Mouse (Mus musculus) cerebellum, postnatal 4 days (tissue): ENCODE measurements at regions not wholly inside any gene's neighbourhood (a gene's known extent, or its start where the extent isn't known, plus 50 kb on each side); places are given as distances from the start of the nearest gene placed in this dataset.
A peak's percentile ranks its signal among the peaks of the same experiment; 100 is the strongest.

ENCODE experiments used
- DNase-seq, 2 experiments: peaks; one replicate each; pipeline ENCODE4 v3.0.0; 2022; ENCODE audit warnings: low spot score in 2 of 2, mixed read lengths in 1 of 2

- peak in 1 of 2 experiments; percentile 33 for DNase-seq
Observed at GRCm38 (mm10) chr4:32074399-32075296, 110.8 kb downstream of the Map3k7 start.

- DNase-seq: no peak
Observed at GRCm38 (mm10) chr4:32076391-32076925, 112.6 kb downstream of the Map3k7 start.

GRCm38 (mm10) chr4:32083456-32083855 is 119.6 kb downstream of the Map3k7 start:
- DNase-seq: no peak

- no peak for DNase-seq
Observed at GRCm38 (mm10) chr4:32084250-32084869, 120.5 kb downstream of the Map3k7 start.

GRCm38 (mm10) chr4:32085040-32085439 is 121.1 kb downstream of the Map3k7 start:
- DNase-seq: no peak

- no peak for DNase-seq
Observed at GRCm38 (mm10) chr4:32091086-32091485, 127.2 kb downstream of the Map3k7 start.

- DNase-seq: no peak
Observed at GRCm38 (mm10) chr4:32092320-32093041, 128.6 kb downstream of the Map3k7 start.

- no peak for DNase-seq
Observed at GRCm38 (mm10) chr4:32098233-32098632, 134.3 kb downstream of the Map3k7 start.

- DNase-seq: no peak
Observed at GRCm38 (mm10) chr4:32101002-32101401, 137.1 kb downstream of the Map3k7 start.

GRCm38 (mm10) chr4:32106664-32107171 is 131.9 kb upstream of the Bach2 start:
- DNase-seq: no peak

GRCm38 (mm10) chr4:32122320-32122719 is 116.3 kb upstream of the Bach2 start:
- DNase-seq: no peak

- no peak for DNase-seq
Observed at GRCm38 (mm10) chr4:32126828-32127227, 111.8 kb upstream of the Bach2 start.

- DNase-seq: no peak
Observed at GRCm38 (mm10) chr4:32130594-32130993, 108.0 kb upstream of the Bach2 start.

- DNase-seq: no peak
Observed at GRCm38 (mm10) chr4:32131819-32132218, 106.8 kb upstream of the Bach2 start.

GRCm38 (mm10) chr4:32136151-32136550 is 102.5 kb upstream of the Bach2 start:
- DNase-seq: no peak

- no peak for DNase-seq
Observed at GRCm38 (mm10) chr4:32137243-32137642, 101.4 kb upstream of the Bach2 start.

GRCm38 (mm10) chr4:32137966-32138365 is 100.6 kb upstream of the Bach2 start:
- DNase-seq: peak in 1 of 2 experiments; percentile 26

- DNase-seq: no peak
Observed at GRCm38 (mm10) chr4:32139586-32139985, 99.0 kb upstream of the Bach2 start.

GRCm38 (mm10) chr4:32140068-32140467 is 98.5 kb upstream of the Bach2 start:
- no peak for DNase-seq

GRCm38 (mm10) chr4:32142198-32142597 is 96.4 kb upstream of the Bach2 start:
- no peak for DNase-seq

GRCm38 (mm10) chr4:32147146-32147545 is 91.5 kb upstream of the Bach2 start:
- DNase-seq: no peak

GRCm38 (mm10) chr4:32148597-32148996 is 90.0 kb upstream of the Bach2 start:
- DNase-seq: no peak
